ENCODE assay signal across 9 mouse cellular contexts in the genomic region with DNA sequence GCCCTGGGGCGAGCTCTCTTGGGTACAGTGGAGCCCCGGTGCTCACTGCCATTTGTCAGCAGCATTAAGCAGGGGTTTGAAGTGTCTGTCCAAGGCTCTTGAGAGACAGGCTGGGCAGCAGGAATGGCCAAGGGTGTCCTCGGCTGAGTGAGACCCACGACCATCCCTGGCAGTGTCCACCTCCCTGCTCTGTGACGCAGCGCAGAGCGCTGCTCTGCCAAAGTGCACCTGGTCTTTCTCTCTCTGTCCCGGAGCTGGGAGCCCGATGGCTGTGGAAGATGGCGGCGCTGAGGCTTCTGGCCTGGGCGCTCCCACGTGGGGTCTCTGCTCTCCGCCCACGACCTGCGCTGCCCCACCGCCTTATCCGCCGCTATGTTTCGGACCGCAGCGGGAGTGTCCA. TPM values are rescaled to one million over a fixed set of nuclear protein-coding genes. Genes with fewer than 3 reads are reported as not detected.
DNase-seq lines count a peak whose midpoint lies in the region; ATAC-seq and TF ChIP-seq lines count a peak whose summit lies in the region.
"Had no signal": no experiment of that assay in that cellular context is flagged by ENCODE, and none has a peak within 500 bp of the region (broad histone marks: within the 10 kb centered on the region; RNA-seq: fewer than 3 reads in every experiment).

A gene (plus strand): TSS at position 256 of the 400 bp plus-strand sequence.

- 0 out of 2 replicates have a peak, but pooled peaks have one; percentile 15 for ATAC-seq in frontal cortex, adult (ENCODE audit: low TSS enrichment)
- peak; percentile 33 for ATAC-seq in forebrain, embryonic 15.5 days (replicated peaks)
- no peak for ATAC-seq in liver, embryonic 15.5 days (ENCODE audit: insufficient read depth)

- peaks cover 5% of the 10 kb centered on the region for H3K4me1 ChIP-seq in E14TG2a.4 (replicated peaks; ENCODE audit: low read depth, low read length)
- H3K4me1 ChIP-seq in forebrain, embryonic 15.5 days: no peaks in the 10 kb centered on the region
- H3K4me1 ChIP-seq in liver, embryonic 15.5 days (replicated peaks): no peaks in the 10 kb centered on the region; the same call in 1 of the 2 replicates

- no peak for DNase-seq in frontal cortex, postnatal 10 days (ENCODE audit: low spot score in 2 of 2)
- DNase-seq in gastrocnemius, postnatal 4 days (ENCODE audit: low spot score in 2 of 2): no peak
- DNase-seq in left cerebral cortex, adult 8-10 months (ENCODE audit: low spot score in 2 of 2): no peak
- DNase-seq in ovary, postnatal 10 days (ENCODE audit: low spot score): no peak
- DNase-seq: adrenal gland, adult 2 months had no signal

- peak within 1 kb of the TSS; percentile 37; the same call in 1 of the 2 replicates for H3K9ac ChIP-seq in forebrain, embryonic 15.5 days (replicated peaks)
- no peak within 1 kb of the TSS for H3K9ac ChIP-seq in liver, embryonic 15.5 days

- H3K27me3 ChIP-seq in E14TG2a.4 (ENCODE audit: insufficient read depth, low read length): peaks cover 64% of the 10 kb centered on the region
- peaks cover 5% of the 10 kb centered on the region; the same call in 1 of the 2 replicates for H3K27me3 ChIP-seq in forebrain, embryonic 15.5 days
- H3K27me3 ChIP-seq in liver, embryonic 15.5 days: peaks cover 21% of the 10 kb centered on the region

- no peak for TF ChIP-seq CTCF in E14TG2a.4 (conservative IDR thresholded peaks at IDR 0.05; ENCODE audit: low read length)

- peak within 1 kb of the TSS; percentile 61 for H3K4me2 ChIP-seq in forebrain, embryonic 15.5 days (replicated peaks)
- H3K4me2 ChIP-seq in liver, embryonic 15.5 days: peak within 1 kb of the TSS; percentile 15; the same call in 1 of the 2 replicates

- WGBS in forebrain, embryonic 15.5 days: 10% methylated on average over 22 of the region's 22 CpGs
- 11% methylated on average over 19 of the region's 22 CpGs for WGBS in liver, embryonic 15.5 days (ENCODE audit: insufficient replicate concordance)

- H3K36me3 ChIP-seq in E14TG2a.4 (ENCODE audit: insufficient read depth, low read length): no peaks in the 10 kb centered on the region
- no peaks in the 10 kb centered on the region for H3K36me3 ChIP-seq in forebrain, embryonic 15.5 days
- no peaks in the 10 kb centered on the region for H3K36me3 ChIP-seq in liver, embryonic 15.5 days (replicated peaks)

- H3K9me3 ChIP-seq in E14TG2a.4 (ENCODE audit: low read length): no peaks in the 10 kb centered on the region
- H3K9me3 ChIP-seq in forebrain, embryonic 15.5 days: no peaks in the 10 kb centered on the region
- no peaks in the 10 kb centered on the region for H3K9me3 ChIP-seq in liver, embryonic 15.5 days (replicated peaks)

- peak within 1 kb of the TSS; percentile 69 for H3K4me3 ChIP-seq in E14TG2a.4 (replicated peaks; ENCODE audit: low read length)
- H3K4me3 ChIP-seq in forebrain, embryonic 15.5 days: peak within 1 kb of the TSS; percentile 39
- no peak within 1 kb of the TSS for H3K4me3 ChIP-seq in liver, embryonic 15.5 days (replicated peaks)

- H3K27ac ChIP-seq in forebrain, embryonic 15.5 days (replicated peaks): no peak within 1 kb of the TSS
- H3K27ac ChIP-seq in liver, embryonic 15.5 days (replicated peaks): no peak within 1 kb of the TSS

RNA-seq across cellular contexts. Expression of the gene that starts here (rescaled TPM):
- 0.17 and 0.19 TPM in 2 replicates for polyA plus RNA-seq in forebrain, embryonic 15.5 days (2015; fragmentation: Nextera tagmentation; extraction: Ambion mirVana)
- not detected in 2 replicates for polyA plus RNA-seq in liver, embryonic 15.5 days (2015; fragmentation: Nextera tagmentation; extraction: Ambion mirVana)
- total RNA-seq in gastrocnemius, postnatal 4 days (2021): under 1 TPM in 1 of 2 experiments, not detected in 1; 0.15 TPM
- total RNA-seq in left cerebral cortex, adult 8-10 months (2022): under 1 TPM in 3 of 4 experiments, not detected in 1; 0.22 to 0.46 (median 0.27) TPM
- total RNA-seq: adrenal gland, adult 2 months had no signal
- polyA plus RNA-seq: adrenal gland, adult 2 months had no signal

Comparison
In these comparisons a context has a peak if more than half of its experiments do, and no peak if none do; other contexts are left out.
1. Peak in ATAC-seq, H3K4me3 ChIP-seq, H3K9ac ChIP-seq and H3K4me2 ChIP-seq in forebrain, embryonic 15.5 days; RNA of the gene not detected or under 1 TPM.